Comparison of ENCODE assay signal across 11 mouse cellular contexts in genomic region chr4:57723659-57724058, GRCm38 (mm10). TPM values are rescaled to one million over a fixed set of nuclear protein-coding genes. Genes with fewer than 3 reads are reported as not detected.
DNase-seq lines count a peak whose midpoint lies in the region; ATAC-seq and TF ChIP-seq lines count a peak whose summit lies in the region.
"Had no signal": no experiment of that assay in that cellular context is flagged by ENCODE, and none has a peak within 500 bp of the region (broad histone marks: within the 10 kb centered on the region; RNA-seq: fewer than 3 reads in every experiment).

No protein-coding gene starts in this region.

- WGBS in kidney, adult 2 months, result 48% methylated on average over 2 of the region's 2 CpGs
- WGBS in kidney, embryonic 15.5 days, result 48% methylated on average over 2 of the region's 2 CpGs
- 71% methylated on average over 2 of the region's 2 CpGs for WGBS in spleen, adult 2 months

- H3K4me1 ChIP-seq in kidney, adult 2 months (ENCODE audit: control insufficient read depth, insufficient read depth, low read length), result peaks cover 2% of the 10 kb centered on the region; the same call in 1 of the 2 replicates
- peaks cover 6% of the 10 kb centered on the region; the same call in 1 of the 2 replicates for H3K4me1 ChIP-seq in kidney, embryonic 15.5 days
- H3K4me1 ChIP-seq in spleen, adult 2 months (ENCODE audit: control insufficient read depth, insufficient read depth, insufficient read length), result peaks cover 12% of the 10 kb centered on the region; the same call in 1 of the 2 replicates

- DNase-seq in kidney, adult 2 months, result peak; percentile 45
- peak in 1 of 2 experiments; percentile 13 for DNase-seq in spleen, adult 2 months (ENCODE audit: low read depth in 1 of 2, low spot score in 2 of 2)
- DNase-seq in spleen, postnatal 4 days (ENCODE audit: low spot score in 2 of 2), result no peak
- peak; percentile 44 for DNase-seq in embryo, embryonic 11 days
- DNase-seq in thymus, postnatal 25 days, result peak; percentile 46
- no peak for DNase-seq in right cerebral cortex, adult 2 months (ENCODE audit: low spot score in 2 of 2)
- no peak for DNase-seq in adrenal gland, adult 18-20 months (ENCODE audit: low spot score in 2 of 2)
- DNase-seq: midbrain, embryonic 14.5 days; spleen, adult 18-20 months had no signal

- TF ChIP-seq CTCF in kidney, adult 2 months (conservative IDR thresholded peaks at IDR 0.05; ENCODE audit: insufficient read depth, insufficient read length, low read depth, low read length), result peak; percentile 63
- 0 out of 2 replicates have a peak, but pooled peaks have one; percentile 5 for TF ChIP-seq CTCF in spleen, adult 2 months (IDR thresholded peaks at IDR 0.05; ENCODE audit: extremely low read depth, insufficient read depth, insufficient read length, insufficient replicate concordance)

- H3K27me3 ChIP-seq in kidney, adult 2 months (replicated peaks; ENCODE audit: control insufficient read depth, insufficient read depth, low read length), result no peaks in the 10 kb centered on the region
- no peaks in the 10 kb centered on the region for H3K27me3 ChIP-seq in kidney, embryonic 15.5 days
- no peaks in the 10 kb centered on the region for H3K27me3 ChIP-seq in spleen, adult 2 months (ENCODE audit: control insufficient read depth, insufficient read depth, low read length)
- H3K27me3 ChIP-seq: embryonic facial prominence, embryonic 13.5 days had no signal

- no peak overlapping the region for H3K9ac ChIP-seq in kidney, embryonic 15.5 days
- H3K9ac ChIP-seq: embryonic facial prominence, embryonic 13.5 days had no signal

- H3K4me2 ChIP-seq in kidney, embryonic 15.5 days, result no peak overlapping the region
- H3K4me2 ChIP-seq: embryonic facial prominence, embryonic 13.5 days had no signal

- ATAC-seq in kidney, embryonic 15.5 days (replicated peaks; ENCODE audit: low FRiP score), result no peak

- H3K36me3 ChIP-seq in kidney, adult 2 months (ENCODE audit: control insufficient read depth, insufficient read depth, low read length), result no peaks in the 10 kb centered on the region
- H3K36me3 ChIP-seq in kidney, embryonic 15.5 days, result no peaks in the 10 kb centered on the region
- H3K36me3 ChIP-seq in spleen, adult 2 months (ENCODE audit: control insufficient read depth, insufficient read depth, low read length), result no peaks in the 10 kb centered on the region

- no peak overlapping the region for H3K4me3 ChIP-seq in kidney, adult 2 months (ENCODE audit: insufficient read depth, low read depth, low read length)
- no peak overlapping the region for H3K4me3 ChIP-seq in kidney, embryonic 15.5 days (replicated peaks)
- no peak overlapping the region for H3K4me3 ChIP-seq in spleen, adult 2 months (ENCODE audit: extremely low read depth, insufficient read depth, insufficient read length)
- H3K4me3 ChIP-seq: embryonic facial prominence, embryonic 13.5 days had no signal

- H3K27ac ChIP-seq in kidney, adult 2 months (ENCODE audit: insufficient read depth, low read depth, low read length), result no peak overlapping the region
- H3K27ac ChIP-seq in kidney, embryonic 15.5 days, result no peak overlapping the region
- H3K27ac ChIP-seq in spleen, adult 2 months (ENCODE audit: insufficient read depth, low read length), result no peak overlapping the region
- H3K27ac ChIP-seq: embryonic facial prominence, embryonic 13.5 days had no signal

- H3K9me3 ChIP-seq in kidney, embryonic 15.5 days (replicated peaks), result no peaks in the 10 kb centered on the region
- H3K9me3 ChIP-seq: embryonic facial prominence, embryonic 13.5 days had no signal

- no peak for TF ChIP-seq POLR2A in kidney, adult 2 months (IDR thresholded peaks at IDR 0.05; ENCODE audit: low read depth, low read length)
- TF ChIP-seq POLR2A in spleen, adult 2 months (IDR thresholded peaks at IDR 0.05; ENCODE audit: low read depth, low read length), result no peak

RNA-seq across cellular contexts. Expression of gene Akap2, which starts 6.2 kb away (rescaled TPM):
- 124 and 126 TPM in 2 replicates for polyA plus RNA-seq in kidney, adult 2 months (2012; rRNA removed)
- 22.8 and 27.8 TPM in 2 replicates for polyA plus RNA-seq in kidney, embryonic 15.5 days (2015; fragmentation: Nextera tagmentation; extraction: Ambion mirVana)
- 23.6 and 29.0 TPM in 2 replicates for polyA plus RNA-seq in spleen, adult 2 months (2012; rRNA removed)
- total RNA-seq in adrenal gland, adult 18-20 months (2021), result 100 to 1,000 TPM; 191 to 192 TPM

Comparison
In these comparisons a context has a peak if more than half of its experiments do, and no peak if none do; other contexts are left out.
1. DNase-seq: peak in kidney, adult 2 months (single experiment), embryo, embryonic 11 days (single experiment) and thymus, postnatal 25 days (single experiment); none in spleen, postnatal 4 days (0 of 2), right cerebral cortex, adult 2 months (0 of 2) and adrenal gland, adult 18-20 months (0 of 2).